Mouse (Mus musculus): Measurements from ENCODE around the gene Ugt1a1. TPM values are rescaled to one million over a fixed set of nuclear protein-coding genes. Genes with fewer than 3 reads are reported as not detected.

Ugt1a1 gene
- polyA plus RNA-seq, 1 experiment from 2014 or later, result not detected

- Histone ChIP-seq H3K4me3 (ENCODE audit: low read depth, low read length) (no peak overlapping the region), H3K27ac (ENCODE audit: low read depth, low read length) (no peak overlapping the region), H3K4me2 (no peak overlapping the region), H3K27me3 (ENCODE audit: control insufficient read depth, insufficient read depth, low read length) (no peaks in the 10 kb centered on the region), H3K9me3 (replicated peaks; ENCODE audit: control insufficient read depth, low read length) (peaks cover 37% of the 10 kb centered on the region), H3K9ac (ENCODE audit: low read depth, low read length) (no peak overlapping the region), H3K36me3 (ENCODE audit: control insufficient read depth, insufficient read depth, low read length) (peaks cover 55% of the 10 kb centered on the region), H3K4me1 (ENCODE audit: control insufficient read depth, insufficient read depth, low read length) (peaks cover 21% of the 10 kb centered on the region)
- 80% methylated on average over 10 of the region's 10 CpGs for WGBS (ENCODE audit: insufficient replicate concordance)
- no peak for ATAC-seq (replicated peaks; ENCODE audit: insufficient number of reproducible peaks, low FRiP score, low TSS enrichment)
These were observed 49.0 kb downstream of the Ugt1a1 start for GRCm38 (mm10) chr1:88260604-88261377.

GRCm38 (mm10) chr1:88261706-88262105 is 49.9 kb downstream of the Ugt1a1 start:
- Histone ChIP-seq H3K4me1 (ENCODE audit: control insufficient read depth, insufficient read depth, low read length) (peaks cover 21% of the 10 kb centered on the region), H3K27me3 (ENCODE audit: control insufficient read depth, insufficient read depth, low read length) (no peaks in the 10 kb centered on the region), H3K4me3 (ENCODE audit: low read depth, low read length) (no peak overlapping the region), H3K4me2 (no peak overlapping the region), H3K9ac (ENCODE audit: low read depth, low read length) (no peak overlapping the region), H3K36me3 (ENCODE audit: control insufficient read depth, insufficient read depth, low read length) (peaks cover 64% of the 10 kb centered on the region), H3K27ac (ENCODE audit: low read depth, low read length) (no peak overlapping the region), H3K9me3 (replicated peaks; ENCODE audit: control insufficient read depth, low read length) (peaks cover 28% of the 10 kb centered on the region)
- 82% methylated on average over 7 of the region's 7 CpGs for WGBS (ENCODE audit: insufficient replicate concordance)
- ATAC-seq (replicated peaks; ENCODE audit: insufficient number of reproducible peaks, low FRiP score, low TSS enrichment), result no peak

DNA sequence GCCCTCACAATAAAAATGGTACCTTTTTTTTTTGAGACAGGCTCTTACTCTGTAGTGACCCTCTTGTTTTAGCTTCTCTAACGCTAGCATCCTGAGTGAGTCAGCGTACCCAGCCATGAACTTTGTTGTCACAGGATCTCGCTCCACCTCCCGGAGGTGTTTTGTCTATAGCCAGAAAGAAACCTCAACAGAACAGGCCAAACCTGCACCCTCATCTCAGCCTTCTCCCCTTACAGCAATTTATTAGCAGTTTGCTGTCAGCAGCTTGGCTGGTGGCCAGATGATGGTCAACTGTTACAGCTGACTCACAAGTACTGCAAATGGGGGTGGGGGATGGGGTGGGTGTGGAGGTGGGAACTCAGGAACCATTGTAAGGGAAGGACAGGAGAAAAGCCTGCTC is 50.5 kb downstream of the Ugt1a1 start:
- Histone ChIP-seq H3K9ac (ENCODE audit: low read depth, low read length) (no peak overlapping the region), H3K27me3 (ENCODE audit: control insufficient read depth, insufficient read depth, low read length) (no peaks in the 10 kb centered on the region), H3K36me3 (ENCODE audit: control insufficient read depth, insufficient read depth, low read length) (peaks cover 70% of the 10 kb centered on the region), H3K4me1 (ENCODE audit: control insufficient read depth, insufficient read depth, low read length) (peaks cover 21% of the 10 kb centered on the region), H3K4me2 (no peak overlapping the region), H3K9me3 (replicated peaks; ENCODE audit: control insufficient read depth, low read length) (peaks cover 22% of the 10 kb centered on the region), H3K27ac (ENCODE audit: low read depth, low read length) (no peak overlapping the region), H3K4me3 (ENCODE audit: low read depth, low read length) (no peak overlapping the region)
- no peak; the same call in 1 of the 2 replicates for ATAC-seq (replicated peaks; ENCODE audit: insufficient number of reproducible peaks, low FRiP score, low TSS enrichment)
- 85% methylated on average over 4 of the region's 4 CpGs for WGBS (ENCODE audit: insufficient replicate concordance)

DNA sequence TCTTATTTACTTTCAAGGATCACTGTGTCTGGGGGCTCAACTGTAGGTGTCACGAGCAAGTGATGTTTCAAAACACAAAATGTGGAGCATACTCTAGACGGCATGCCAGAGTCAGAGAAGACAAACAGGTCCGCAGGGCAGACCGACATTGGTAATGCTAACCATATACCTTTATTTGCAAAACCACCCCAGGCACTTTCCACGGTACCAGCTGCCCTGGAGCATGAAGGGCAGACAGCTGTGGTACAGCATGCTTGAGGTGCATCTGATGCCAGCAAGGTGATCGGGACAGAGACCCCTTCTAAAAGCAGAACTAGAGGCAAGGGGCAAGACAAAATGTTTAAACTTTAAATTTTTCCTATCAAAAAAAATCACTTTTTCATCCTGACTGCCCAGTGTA is 51.2 kb downstream of the Ugt1a1 start:
- H3K4me2 ChIP-seq, result no peak overlapping the region
- no peaks in the 10 kb centered on the region for H3K27me3 ChIP-seq (ENCODE audit: control insufficient read depth, insufficient read depth, low read length)
- peaks cover 21% of the 10 kb centered on the region for H3K4me1 ChIP-seq (ENCODE audit: control insufficient read depth, insufficient read depth, low read length)
- no peak overlapping the region for H3K9ac ChIP-seq (ENCODE audit: low read depth, low read length)
- H3K4me3 ChIP-seq (ENCODE audit: low read depth, low read length), result no peak overlapping the region
- H3K36me3 ChIP-seq (ENCODE audit: control insufficient read depth, insufficient read depth, low read length), result peaks cover 77% of the 10 kb centered on the region
- WGBS (ENCODE audit: insufficient replicate concordance), result 75% methylated on average over 6 of the region's 6 CpGs
- H3K9me3 ChIP-seq (replicated peaks; ENCODE audit: control insufficient read depth, low read length), result peaks cover 15% of the 10 kb centered on the region
- no peak for ATAC-seq (replicated peaks; ENCODE audit: insufficient number of reproducible peaks, low FRiP score, low TSS enrichment)
- no peak overlapping the region for H3K27ac ChIP-seq (ENCODE audit: low read depth, low read length)

- peaks cover 85% of the 10 kb centered on the region for H3K36me3 ChIP-seq (ENCODE audit: control insufficient read depth, insufficient read depth, low read length)
- H3K27ac ChIP-seq (ENCODE audit: low read depth, low read length), result no peak overlapping the region
- no peak overlapping the region for H3K9ac ChIP-seq (ENCODE audit: low read depth, low read length)
- no peak overlapping the region for H3K4me3 ChIP-seq (ENCODE audit: low read depth, low read length)
- H3K9me3 ChIP-seq (replicated peaks; ENCODE audit: control insufficient read depth, low read length), result peaks cover 14% of the 10 kb centered on the region; the same call in 1 of the 2 replicates
- peaks cover 21% of the 10 kb centered on the region for H3K4me1 ChIP-seq (ENCODE audit: control insufficient read depth, insufficient read depth, low read length)
- H3K4me2 ChIP-seq, result no peak overlapping the region
- WGBS (ENCODE audit: insufficient replicate concordance), result 90% methylated on average over 5 of the region's 5 CpGs
- no peak for ATAC-seq (replicated peaks; ENCODE audit: insufficient number of reproducible peaks, low FRiP score, low TSS enrichment)
- no peaks in the 10 kb centered on the region for H3K27me3 ChIP-seq (ENCODE audit: control insufficient read depth, insufficient read depth, low read length)
These were observed 52.0 kb downstream of the Ugt1a1 start for GRCm38 (mm10) chr1:88263778-88264177.

DNA sequence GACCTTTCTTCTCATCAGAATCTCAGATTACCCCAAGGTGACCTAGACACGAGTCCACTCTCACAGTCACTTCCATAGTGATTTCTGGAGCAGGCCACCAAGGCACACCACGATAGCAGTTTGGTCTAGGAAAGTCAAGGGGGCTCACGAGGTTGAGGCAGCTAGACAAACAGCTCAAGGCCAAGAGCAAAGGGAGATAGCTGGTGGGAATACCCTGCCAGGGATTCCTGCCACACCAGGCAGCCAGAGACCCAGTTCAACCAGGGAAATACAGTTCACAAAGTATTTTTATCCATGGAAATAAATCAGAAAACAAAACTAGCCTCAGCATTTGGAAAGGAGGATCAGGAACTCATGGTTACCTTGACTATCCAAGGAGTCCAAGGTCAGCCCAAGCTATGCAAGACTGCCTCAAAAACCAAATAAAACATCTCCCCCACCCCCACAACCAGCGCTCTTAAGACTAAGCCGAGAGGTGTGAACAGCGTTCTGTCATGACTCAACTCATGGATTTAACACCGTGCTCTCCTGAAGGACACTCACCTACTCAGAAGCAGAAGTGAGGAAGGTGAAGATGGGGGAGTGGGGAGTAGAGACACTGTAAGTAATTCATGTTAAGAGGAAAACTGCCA is 52.6 kb downstream of the Ugt1a1 start:
- Histone ChIP-seq H3K9me3 (replicated peaks; ENCODE audit: control insufficient read depth, low read length) (peaks cover 14% of the 10 kb centered on the region; the same call in 1 of the 2 replicates), H3K27ac (ENCODE audit: low read depth, low read length) (no peak overlapping the region), H3K4me3 (ENCODE audit: low read depth, low read length) (no peak overlapping the region), H3K27me3 (ENCODE audit: control insufficient read depth, insufficient read depth, low read length) (no peaks in the 10 kb centered on the region), H3K36me3 (ENCODE audit: control insufficient read depth, insufficient read depth, low read length) (peaks cover 90% of the 10 kb centered on the region), H3K4me2 (no peak overlapping the region), H3K4me1 (ENCODE audit: control insufficient read depth, insufficient read depth, low read length) (peaks cover 18% of the 10 kb centered on the region), H3K9ac (ENCODE audit: low read depth, low read length) (no peak overlapping the region)
- ATAC-seq (replicated peaks; ENCODE audit: insufficient number of reproducible peaks, low FRiP score, low TSS enrichment), result no peak
- WGBS (ENCODE audit: insufficient replicate concordance), result 78% methylated on average over 7 of the region's 7 CpGs

DNA sequence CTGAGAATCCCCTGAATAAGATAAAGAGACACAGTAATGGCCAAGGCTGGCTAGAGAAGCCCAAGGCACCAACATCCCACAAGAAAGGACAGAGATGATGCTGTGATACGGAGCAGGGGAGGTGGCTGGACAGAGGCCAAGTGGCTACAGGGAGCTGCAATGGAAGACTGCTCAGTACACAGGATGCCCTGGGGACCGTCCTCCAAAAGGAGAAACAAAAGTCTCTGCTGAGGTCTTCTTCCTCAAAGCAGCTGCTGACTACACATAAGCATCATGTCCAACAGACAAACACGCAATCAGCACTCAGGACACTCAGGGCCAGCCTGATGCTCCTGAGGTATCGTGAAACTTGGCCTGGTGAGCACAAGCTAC is 53.1 kb downstream of the Ugt1a1 start:
- WGBS (ENCODE audit: insufficient replicate concordance), result 72% methylated on average over 4 of the region's 4 CpGs
- Histone ChIP-seq H3K27ac (ENCODE audit: low read depth, low read length) (no peak overlapping the region), H3K36me3 (ENCODE audit: control insufficient read depth, insufficient read depth, low read length) (peaks cover 96% of the 10 kb centered on the region), H3K27me3 (ENCODE audit: control insufficient read depth, insufficient read depth, low read length) (no peaks in the 10 kb centered on the region), H3K9ac (ENCODE audit: low read depth, low read length) (no peak overlapping the region), H3K4me2 (no peak overlapping the region), H3K9me3 (replicated peaks; ENCODE audit: control insufficient read depth, low read length) (peaks cover 14% of the 10 kb centered on the region; the same call in 1 of the 2 replicates), H3K4me1 (ENCODE audit: control insufficient read depth, insufficient read depth, low read length) (peaks cover 16% of the 10 kb centered on the region), H3K4me3 (ENCODE audit: low read depth, low read length) (no peak overlapping the region)
- ATAC-seq (replicated peaks; ENCODE audit: insufficient number of reproducible peaks, low FRiP score, low TSS enrichment), result no peak

GRCm38 (mm10) chr1:88266123-88266522 is 54.4 kb downstream of the Ugt1a1 start:
- 89% methylated on average over 13 of the region's 13 CpGs for WGBS (ENCODE audit: insufficient replicate concordance)
- H3K9ac ChIP-seq (ENCODE audit: low read depth, low read length), result no peak overlapping the region
- ATAC-seq (replicated peaks; ENCODE audit: insufficient number of reproducible peaks, low FRiP score, low TSS enrichment), result no peak
- H3K4me2 ChIP-seq, result no peak overlapping the region
- H3K4me1 ChIP-seq (ENCODE audit: control insufficient read depth, insufficient read depth, low read length), result peaks cover 16% of the 10 kb centered on the region
- H3K27ac ChIP-seq (ENCODE audit: low read depth, low read length), result no peak overlapping the region
- H3K27me3 ChIP-seq (ENCODE audit: control insufficient read depth, insufficient read depth, low read length), result no peaks in the 10 kb centered on the region
- H3K9me3 ChIP-seq (replicated peaks; ENCODE audit: control insufficient read depth, low read length), result peaks cover 10% of the 10 kb centered on the region; the same call in 1 of the 2 replicates
- peaks cover 89% of the 10 kb centered on the region for H3K36me3 ChIP-seq (ENCODE audit: control insufficient read depth, insufficient read depth, low read length)
- no peak overlapping the region for H3K4me3 ChIP-seq (ENCODE audit: low read depth, low read length)
